Mouse (Mus musculus) embryonic facial prominence, embryonic 11.5 days (tissue): Measurements from ENCODE around the gene Zbtb14. TPM values are rescaled to one million over a fixed set of nuclear protein-coding genes. Genes with fewer than 3 reads are reported as not detected.

Experiments used
- ATAC-seq: fragments of 200-750 bp; cut with Nextera tagmentation; replicated peaks from 2 replicates; pipeline ENCODE4 v1.8.0; 2017; ENCODE audit warnings: low read depth; ENCODE audit not compliant: insufficient number of reproducible peaks, low FRiP score, low TSS enrichment
- DNase-seq: peaks from one replicate; pipeline ENCODE4 v3.0.0-alpha.2; 2015; ENCODE audit warnings: low spot score
- H3K27ac ChIP-seq: fragments of 300-500 bp; sonication (generic); replicated peaks from 2 replicates; pipeline ENCODE4 v1.5.1; 2014; ENCODE audit warnings: mild to moderate bottlenecking, low read depth, low read length, control low read depth
- H3K27me3 ChIP-seq: fragments of 300-500 bp; sonication (generic); 2 replicates; pipeline ENCODE4 v1.6.1; 2014; ENCODE audit warnings: mild to moderate bottlenecking, low read length, moderate library complexity, mixed read lengths; ENCODE audit not compliant: control insufficient read depth, insufficient read depth
- H3K36me3 ChIP-seq: fragments of 300-500 bp; sonication (generic); replicated peaks from 2 replicates; pipeline ENCODE4 v1.6.1; 2014; ENCODE audit warnings: low read depth, mild to moderate bottlenecking, low read length, moderate library complexity, mixed read lengths; ENCODE audit not compliant: control insufficient read depth, insufficient read depth
- H3K4me1 ChIP-seq: fragments of 300-500 bp; sonication (generic); 2 replicates; pipeline ENCODE4 v1.6.1; 2014; ENCODE audit warnings: low read length, mixed read lengths; ENCODE audit not compliant: control insufficient read depth, insufficient read depth
- H3K4me2 ChIP-seq: fragments of 300-500 bp; sonication (generic); 2 replicates; pipeline ENCODE4 v1.6.1; 2014; ENCODE audit warnings: low read depth, mild to moderate bottlenecking, control low read depth, low read length, moderate library complexity
- H3K4me3 ChIP-seq: fragments of 300-500 bp; sonication (generic); 2 replicates; pipeline ENCODE4 v1.5.1; 2014; ENCODE audit warnings: low read depth, low read length, control low read depth
- H3K9ac ChIP-seq: fragments of 300-500 bp; sonication (generic); replicated peaks from 2 replicates; pipeline ENCODE4 v1.6.1; 2014; ENCODE audit warnings: mild to moderate bottlenecking, control low read depth, low read length
- H3K9me3 ChIP-seq: fragments of 300-500 bp; sonication (generic); replicated peaks from 2 replicates; pipeline ENCODE4 v1.6.1; 2016; ENCODE audit warnings: mild to moderate bottlenecking, low read length, inconsistent platforms, mixed read lengths; ENCODE audit not compliant: control insufficient read depth
- WGBS: fragments of 180-500 bp; shearing (Covaris S2); extraction: QIAGEN DNeasy Blood & Tissue Kit; methylation state at CpG from one replicate; pipeline ENCODE4 v1.1.7; 2014; 5-methylcytosine and 5-hydroxymethylcytosine counted together
- polyA plus RNA-seq: library from polyadenylated mRNA; unstranded; fragments of >200 nt; fragmentation: Nextera tagmentation; extraction: Ambion mirVana; gene quantifications from 2 replicates; pipeline ENCODE4 v1.2.1, GENCODE M21; 2014

The Zbtb14 gene
- 29.7 and 34.5 TPM in 2 replicates for polyA plus RNA-seq

- under 1% methylated on average over 46 of the region's 72 CpGs for WGBS
- H3K4me3 ChIP-seq = peak within 1 kb of the TSS; percentile 86
- H3K27ac ChIP-seq = peak within 1 kb of the TSS; percentile 99
- H3K36me3 ChIP-seq = peaks cover 3% of the 10 kb centered on the region; the same call in 1 of the 2 replicates
- DNase-seq = peak; percentile 97
- peak within 1 kb of the TSS; percentile 95 for H3K9ac ChIP-seq
- no peaks in the 10 kb centered on the region for H3K27me3 ChIP-seq
- H3K4me1 ChIP-seq = no peaks in the 10 kb centered on the region
- peak; percentile 95 for ATAC-seq
- H3K4me2 ChIP-seq = peak within 1 kb of the TSS; percentile 65
- no peaks in the 10 kb centered on the region for H3K9me3 ChIP-seq
These were observed at the start of gene Zbtb14 for GRCm38 (mm10) chr17:69382511-69383100. TSS of gene Zbtb14 (plus strand) at chr17:69383050.

GRCm38 (mm10) chr17:69346056-69346455 is 36.8 kb upstream of the Zbtb14 start:
- no peak overlapping the region for H3K27ac ChIP-seq
- no peaks in the 10 kb centered on the region for H3K27me3 ChIP-seq
- H3K4me1 ChIP-seq = no peaks in the 10 kb centered on the region
- H3K4me2 ChIP-seq = no peak overlapping the region
- no peaks in the 10 kb centered on the region for H3K9me3 ChIP-seq
- no peak for ATAC-seq
- H3K4me3 ChIP-seq = no peak overlapping the region
- DNase-seq = no peak
- H3K9ac ChIP-seq = no peak overlapping the region
- no peaks in the 10 kb centered on the region for H3K36me3 ChIP-seq
- 89% methylated on average over 7 of the region's 7 CpGs for WGBS

GRCm38 (mm10) chr17:69349014-69349531 is 33.8 kb upstream of the Zbtb14 start:
- 0 out of 2 replicates have a peak, but pooled peaks have one; percentile 39 for ATAC-seq

GRCm38 (mm10) chr17:69365049-69365448 is 17.8 kb upstream of the Zbtb14 start:
- Histone ChIP-seq H3K4me3 (no peak overlapping the region), H3K4me1 (no peaks in the 10 kb centered on the region), H3K36me3 (no peaks in the 10 kb centered on the region), H3K9ac (no peak overlapping the region), H3K9me3 (no peaks in the 10 kb centered on the region), H3K27ac (no peak overlapping the region), H3K27me3 (no peaks in the 10 kb centered on the region), H3K4me2 (no peak overlapping the region)
- ATAC-seq (no peak), DNase-seq (peak; percentile 28)
- 79% methylated on average over 3 of the region's 3 CpGs for WGBS

More at GRCm38 (mm10) chr17:69349014-69349531, 33.8 kb upstream of the Zbtb14 start:
- Histone ChIP-seq H3K9ac (no peak overlapping the region), H3K9me3 (no peaks in the 10 kb centered on the region), H3K4me2 (no peak overlapping the region), H3K27ac (no peak overlapping the region), H3K4me3 (no peak overlapping the region), H3K27me3 (no peaks in the 10 kb centered on the region), H3K4me1 (no peaks in the 10 kb centered on the region), H3K36me3 (no peaks in the 10 kb centered on the region)
- peak; percentile 84 for DNase-seq
- WGBS = 24% methylated on average over 8 of the region's 8 CpGs

DNA sequence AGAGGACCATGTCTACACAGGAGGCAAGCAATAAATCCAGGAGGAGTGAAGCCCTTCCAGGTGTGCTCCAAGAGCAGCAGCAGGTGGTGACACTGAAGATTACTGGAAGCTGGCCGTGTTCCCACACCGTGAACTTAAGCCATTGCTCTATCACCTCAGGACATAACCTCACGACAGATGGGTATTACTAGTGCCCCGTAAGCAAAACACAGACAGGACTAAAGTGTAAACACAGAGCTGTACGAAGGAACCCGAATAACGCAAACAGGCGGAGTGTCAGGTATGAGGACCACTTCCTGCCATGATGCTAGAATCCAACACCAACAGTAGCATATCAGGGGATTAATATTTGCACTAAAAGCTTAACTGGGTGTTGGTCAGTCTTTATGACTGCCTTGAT is 2.0 kb upstream of the Zbtb14 start:
- Histone ChIP-seq H3K9ac (no peak overlapping the region), H3K4me3 (no peak overlapping the region), H3K27ac (no peak overlapping the region), H3K27me3 (no peaks in the 10 kb centered on the region), H3K4me1 (no peaks in the 10 kb centered on the region), H3K9me3 (no peaks in the 10 kb centered on the region), H3K36me3 (no peaks in the 10 kb centered on the region), H3K4me2 (no peak overlapping the region)
- ATAC-seq (no peak), DNase-seq (no peak)
- WGBS = 91% methylated on average over 8 of the region's 8 CpGs

DNA sequence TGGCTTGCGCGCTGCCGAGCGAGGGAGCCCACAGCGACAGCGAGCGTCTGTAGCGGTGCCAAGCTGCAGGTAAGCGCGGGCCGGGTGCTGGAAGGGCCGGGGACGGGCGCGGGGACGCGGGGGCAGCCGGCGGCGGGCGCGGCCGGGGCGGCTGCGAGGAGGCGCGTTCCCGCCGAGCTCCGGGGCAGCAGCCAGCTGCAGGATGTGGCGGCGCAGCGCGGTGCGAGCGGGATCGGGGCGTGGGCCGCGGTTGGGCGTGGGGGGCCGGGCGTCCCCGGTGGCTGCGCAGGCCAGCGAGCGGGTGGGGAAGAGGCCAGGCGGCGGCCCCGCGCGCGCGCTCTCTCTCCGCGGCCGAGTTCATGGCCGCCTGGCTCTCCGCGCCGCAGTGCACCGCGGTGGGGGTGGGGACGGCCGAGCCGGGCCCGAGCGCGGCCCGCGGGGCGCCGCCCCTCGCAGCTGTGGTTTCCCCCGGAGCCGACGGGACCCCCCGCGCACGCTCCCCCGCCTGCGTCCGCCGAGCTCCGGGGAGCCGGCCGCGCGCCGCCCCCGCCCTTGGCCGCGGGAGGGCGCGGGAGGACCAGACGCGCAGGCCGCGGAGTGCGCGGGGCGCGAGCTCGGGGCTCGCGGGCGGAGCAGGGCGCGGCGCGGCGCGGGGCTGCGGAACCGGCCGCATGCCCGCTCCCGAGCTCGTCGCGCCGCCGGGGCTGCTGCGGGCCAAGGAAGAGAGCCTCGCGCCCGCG is 521 bp downstream of the Zbtb14 start:
- H3K36me3 ChIP-seq = peaks cover 3% of the 10 kb centered on the region; the same call in 1 of the 2 replicates
- peak overlapping the region; percentile 95 for H3K9ac ChIP-seq
- WGBS = under 1% methylated on average over 62 of the region's 128 CpGs
- peak overlapping the region; percentile 86 for H3K4me3 ChIP-seq
- H3K4me2 ChIP-seq = peak overlapping the region; percentile 65
- H3K27me3 ChIP-seq = no peaks in the 10 kb centered on the region
- peak; percentile 64 for ATAC-seq
- no peaks in the 10 kb centered on the region for H3K4me1 ChIP-seq
- H3K9me3 ChIP-seq = no peaks in the 10 kb centered on the region
- peak overlapping the region; percentile 99 for H3K27ac ChIP-seq
- peak; percentile 80 for DNase-seq

DNA sequence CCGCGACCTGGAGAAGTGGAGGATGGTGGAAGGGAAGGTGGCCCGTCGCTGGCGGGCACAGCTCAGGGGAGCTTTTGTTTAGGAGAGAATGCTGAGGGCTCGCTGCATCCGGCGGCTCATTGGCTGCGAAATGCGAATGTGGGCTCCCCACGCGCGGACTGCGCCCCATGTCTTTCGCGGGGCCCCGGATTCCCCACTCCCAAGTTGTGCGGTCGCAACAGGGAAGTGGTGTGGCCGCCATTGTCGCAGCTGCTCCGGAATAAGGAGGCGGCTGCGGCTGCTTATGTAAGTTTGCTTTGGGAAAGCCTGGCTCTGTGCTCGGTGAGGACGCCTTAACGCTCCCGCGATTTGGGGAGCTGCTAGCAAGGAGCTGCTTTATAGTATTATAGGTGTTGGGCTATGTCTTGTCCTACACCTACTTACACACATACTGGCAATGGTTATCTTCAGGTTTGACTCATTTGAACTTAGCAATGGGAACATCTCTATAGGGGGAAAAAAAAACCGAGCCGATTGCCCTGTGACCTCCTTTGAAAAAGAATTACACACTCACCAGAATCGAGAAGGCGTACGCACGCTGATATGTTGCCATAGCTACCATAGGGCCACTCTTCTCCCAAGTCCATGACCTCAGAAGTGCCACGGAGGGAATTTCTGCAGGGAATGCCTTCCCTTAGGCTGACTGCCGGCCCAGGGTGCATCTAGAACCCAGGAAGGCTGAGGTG is 1.3 kb downstream of the Zbtb14 start:
- peaks cover 3% of the 10 kb centered on the region; the same call in 1 of the 2 replicates for H3K36me3 ChIP-seq
- H3K4me3 ChIP-seq = peak overlapping the region; percentile 86
- H3K27me3 ChIP-seq = no peaks in the 10 kb centered on the region
- H3K9ac ChIP-seq = peak overlapping the region; percentile 95
- peak overlapping the region; percentile 99 for H3K27ac ChIP-seq
- DNase-seq = peak; percentile 66
- no peaks in the 10 kb centered on the region for H3K9me3 ChIP-seq
- peak overlapping the region; percentile 65 for H3K4me2 ChIP-seq
- ATAC-seq = no peak
- WGBS = under 1% methylated on average over 35 of the region's 37 CpGs
- no peaks in the 10 kb centered on the region for H3K4me1 ChIP-seq
